Mouse (Mus musculus): ENCODE data around the gene Kcnq2. TPM values are rescaled to one million over a fixed set of nuclear protein-coding genes. Genes with fewer than 3 reads are reported as not detected.
A peak's percentile ranks its signal among the peaks of the same experiment; 100 is the strongest.

Kcnq2 gene
- polyA plus RNA-seq, 1 experiment from 2014 or later = 30.7 TPM

DNA sequence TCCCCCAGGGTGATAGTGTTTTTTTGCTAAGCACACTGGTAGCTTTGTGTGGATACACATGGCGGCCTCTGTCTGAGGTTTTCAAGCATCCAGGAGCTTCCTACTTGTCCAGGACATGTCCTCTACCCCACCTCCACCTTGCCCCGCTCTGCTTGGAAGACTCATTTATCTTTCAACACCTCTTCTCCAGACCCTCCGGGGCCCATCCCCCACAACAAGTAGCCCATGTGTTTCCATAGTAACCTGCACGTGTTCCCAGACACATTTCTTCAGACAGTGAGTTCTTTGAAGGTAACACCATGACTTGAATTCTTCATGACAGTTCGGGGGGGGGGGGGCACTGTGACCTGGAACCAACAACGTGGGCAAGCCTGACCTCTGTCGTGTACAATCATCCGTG is 77.8 kb downstream of the Kcnq2 start:
- WGBS = 50% methylated on average over 8 of the region's 8 CpGs
- H3K27ac ChIP-seq (replicated peaks) = no peak overlapping the region; the same call in 1 of the 2 replicates
- H3K9me3 ChIP-seq = no peaks in the 10 kb centered on the region
- H3K36me3 ChIP-seq = no peaks in the 10 kb centered on the region
- no peak overlapping the region for H3K9ac ChIP-seq (replicated peaks)
- peaks cover 22% of the 10 kb centered on the region for H3K4me1 ChIP-seq
- H3K4me2 ChIP-seq (replicated peaks) = no peak overlapping the region
- H3K27me3 ChIP-seq = peaks cover 17% of the 10 kb centered on the region; the same call in 1 of the 2 replicates
- H3K4me3 ChIP-seq = no peak overlapping the region
- ATAC-seq (ENCODE audit: low FRiP score, low read depth) = no peak

DNA sequence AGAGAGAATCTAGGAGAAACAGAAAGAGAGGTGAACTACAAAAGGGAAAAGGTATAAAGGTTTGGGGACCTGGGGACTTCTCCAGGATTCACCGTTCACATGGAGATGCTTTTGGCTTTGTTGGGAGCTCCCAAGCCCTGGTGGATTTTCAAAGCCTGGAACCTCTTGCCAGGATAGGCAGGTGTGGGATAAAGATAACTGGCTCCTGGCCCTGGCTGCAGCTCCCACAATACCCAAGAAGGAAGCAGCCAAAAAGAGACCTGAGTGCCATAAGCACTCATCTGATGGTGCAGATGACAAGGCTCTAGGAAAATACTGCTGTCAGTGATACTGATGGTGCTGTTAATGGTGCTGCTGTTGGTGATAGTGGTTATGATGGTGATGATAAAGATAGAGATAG is 82.9 kb downstream of the Kcnq2 start:
- Histone ChIP-seq H3K27me3 (0 out of 2 replicates have a peak, but pooled peaks cover 14% of the 10 kb centered on the region), H3K9ac (replicated peaks) (no peak overlapping the region), H3K4me1 (peaks cover 5% of the 10 kb centered on the region), H3K36me3 (no peaks in the 10 kb centered on the region), H3K9me3 (no peaks in the 10 kb centered on the region), H3K27ac (replicated peaks) (no peak overlapping the region), H3K4me2 (replicated peaks) (no peak overlapping the region), H3K4me3 (no peak overlapping the region)
- no peak for ATAC-seq (ENCODE audit: low FRiP score, low read depth)
- 84% methylated on average over 1 of the region's 1 CpGs for WGBS

DNA sequence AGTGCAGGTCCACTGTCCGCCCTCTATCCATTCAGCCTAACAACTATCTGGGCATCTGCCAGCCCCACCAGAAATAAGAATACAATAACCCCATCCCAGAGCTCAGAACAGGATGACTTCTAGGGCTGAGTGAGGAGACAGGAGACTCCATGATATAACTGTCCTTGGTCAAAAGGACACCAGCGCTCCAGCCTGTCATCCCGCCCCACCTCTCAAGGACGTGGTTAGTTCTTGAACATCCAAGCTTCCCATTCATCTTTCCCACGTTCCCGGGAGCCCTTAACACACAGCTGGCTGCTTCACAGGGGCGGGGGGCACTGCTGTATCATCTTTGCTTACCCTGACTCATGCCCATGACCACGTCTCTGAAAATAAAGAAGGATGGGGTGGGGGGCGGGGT is 86.1 kb downstream of the Kcnq2 start:
- H3K9me3 ChIP-seq = no peaks in the 10 kb centered on the region
- 85% methylated on average over 9 of the region's 9 CpGs for WGBS

DNA sequence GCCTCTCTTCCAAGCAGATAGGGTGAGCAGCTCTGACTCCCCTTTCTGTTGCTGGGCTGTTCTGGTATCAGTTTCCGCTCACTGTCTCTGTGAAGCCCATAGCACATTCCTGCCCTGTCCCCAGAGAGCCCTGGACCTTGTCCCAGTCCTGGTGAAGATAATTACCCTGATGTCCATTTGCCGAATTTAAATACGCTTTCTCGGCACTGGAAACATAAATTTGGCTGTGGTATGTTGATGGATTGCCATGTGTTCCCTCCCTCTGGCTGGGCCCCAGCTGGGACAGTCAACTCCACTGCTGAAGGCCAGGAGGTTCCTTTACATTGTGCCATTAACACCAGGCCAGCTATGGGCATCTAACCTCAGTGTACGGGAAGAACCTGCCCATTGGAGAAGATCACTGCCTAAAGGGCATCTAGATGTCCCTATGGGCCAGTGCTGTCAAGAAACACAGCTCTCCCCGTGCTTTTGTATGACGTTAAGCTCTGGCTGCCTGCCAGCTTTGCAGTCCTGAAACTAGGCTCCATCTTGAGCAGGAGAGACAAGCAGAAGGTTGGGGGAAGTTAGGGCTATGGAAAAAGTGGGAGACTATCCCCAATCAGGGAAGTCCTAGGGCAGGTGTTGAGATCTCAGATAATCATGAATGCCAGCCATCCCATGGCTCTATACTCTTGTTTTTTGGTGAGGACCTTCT is 86.7 kb downstream of the Kcnq2 start:
- 0 out of 2 replicates have a peak, but pooled peaks cover 14% of the 10 kb centered on the region for H3K27me3 ChIP-seq
- WGBS = 77% methylated on average over 7 of the region's 7 CpGs
- no peak for ATAC-seq (ENCODE audit: low FRiP score, low read depth)

More for the DNA sequence above, 86.1 kb downstream of the Kcnq2 start:
- no peak for ATAC-seq (ENCODE audit: low FRiP score, low read depth)
- Histone ChIP-seq H3K27me3 (0 out of 2 replicates have a peak, but pooled peaks cover 14% of the 10 kb centered on the region), H3K36me3 (no peaks in the 10 kb centered on the region), H3K4me1 (peaks cover 6% of the 10 kb centered on the region), H3K4me3 (no peak overlapping the region), H3K9ac (replicated peaks) (no peak overlapping the region), H3K4me2 (replicated peaks) (no peak overlapping the region), H3K27ac (replicated peaks) (no peak overlapping the region)

DNA sequence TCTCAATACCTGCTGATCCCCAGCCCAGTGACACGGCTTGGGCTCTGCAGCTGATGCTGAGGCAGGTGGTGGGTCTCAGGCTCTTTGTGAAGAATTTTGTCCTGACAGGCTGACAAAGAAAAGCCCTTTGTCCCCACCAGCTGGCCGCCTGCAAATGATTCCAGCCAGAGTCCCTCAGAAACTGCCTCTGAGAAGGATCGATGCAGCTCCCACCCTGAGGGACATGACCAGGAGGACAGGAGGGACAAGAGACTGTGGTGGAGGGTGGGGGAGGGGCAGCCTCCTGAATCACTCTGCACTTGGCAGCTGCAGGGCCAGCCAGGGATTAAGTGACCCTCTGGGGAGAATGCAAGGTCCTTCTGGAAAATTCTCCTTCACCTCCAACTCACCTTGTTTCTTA is 91.1 kb downstream of the Kcnq2 start:
- Histone ChIP-seq H3K4me3 (no peak overlapping the region), H3K27ac (replicated peaks) (peak overlapping the region; percentile 80), H3K9me3 (no peaks in the 10 kb centered on the region), H3K9ac (replicated peaks) (no peak overlapping the region), H3K27me3 (peaks cover 21% of the 10 kb centered on the region), H3K4me2 (replicated peaks) (no peak overlapping the region), H3K4me1 (peaks cover 40% of the 10 kb centered on the region), H3K36me3 (no peaks in the 10 kb centered on the region)
- 0% methylated on average over 3 of the region's 3 CpGs for WGBS
- ATAC-seq (ENCODE audit: low FRiP score, low read depth) = peak; percentile 57; the same call in 1 of the 2 replicates

More for the DNA sequence above, 86.7 kb downstream of the Kcnq2 start:
- no peaks in the 10 kb centered on the region for H3K9me3 ChIP-seq
- no peak overlapping the region for H3K4me3 ChIP-seq
- H3K27ac ChIP-seq (replicated peaks) = no peak overlapping the region
- H3K4me2 ChIP-seq (replicated peaks) = no peak overlapping the region
- no peaks in the 10 kb centered on the region for H3K36me3 ChIP-seq
- no peak overlapping the region for H3K9ac ChIP-seq (replicated peaks)
- peaks cover 12% of the 10 kb centered on the region for H3K4me1 ChIP-seq

DNA sequence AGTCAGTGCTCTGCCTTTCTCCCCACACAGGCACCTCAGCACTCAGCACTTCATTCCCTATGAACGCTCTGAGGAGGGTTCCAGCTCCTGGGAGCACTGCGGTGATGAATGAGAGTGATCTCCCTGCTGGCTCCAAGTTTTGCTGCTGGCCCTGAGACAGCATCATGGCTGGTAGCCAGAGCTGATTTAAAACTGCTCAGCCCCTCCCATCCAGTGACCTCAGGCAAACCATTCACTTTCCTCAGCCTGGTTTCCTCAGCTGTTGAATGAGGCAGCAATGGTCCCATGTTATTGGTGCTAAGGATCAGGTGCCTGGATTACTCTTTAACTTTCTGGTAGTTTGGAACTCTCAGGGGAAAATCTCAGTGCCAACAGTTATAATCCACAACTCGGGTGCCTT is 91.7 kb downstream of the Kcnq2 start, which contains the start of gene Chrna4:
Gene Chrna4, minus strand, starts transcription at position 110 of the 400 bp plus-strand sequence.
- H3K9ac ChIP-seq (replicated peaks) = no peak within 1 kb of the TSS
- no peak within 1 kb of the TSS for H3K4me3 ChIP-seq
- peaks cover 44% of the 10 kb centered on the region for H3K4me1 ChIP-seq
- 53% methylated on average over 3 of the region's 3 CpGs for WGBS
- H3K36me3 ChIP-seq = no peaks in the 10 kb centered on the region
- no peaks in the 10 kb centered on the region for H3K9me3 ChIP-seq
- H3K27ac ChIP-seq (replicated peaks) = peak within 1 kb of the TSS; percentile 80
- H3K27me3 ChIP-seq = peaks cover 25% of the 10 kb centered on the region
- H3K4me2 ChIP-seq (replicated peaks) = 0 out of 2 replicates have a peak within 1 kb of the TSS, but pooled peaks have one; percentile 9
- ATAC-seq (ENCODE audit: low FRiP score, low read depth) = no peak

DNA sequence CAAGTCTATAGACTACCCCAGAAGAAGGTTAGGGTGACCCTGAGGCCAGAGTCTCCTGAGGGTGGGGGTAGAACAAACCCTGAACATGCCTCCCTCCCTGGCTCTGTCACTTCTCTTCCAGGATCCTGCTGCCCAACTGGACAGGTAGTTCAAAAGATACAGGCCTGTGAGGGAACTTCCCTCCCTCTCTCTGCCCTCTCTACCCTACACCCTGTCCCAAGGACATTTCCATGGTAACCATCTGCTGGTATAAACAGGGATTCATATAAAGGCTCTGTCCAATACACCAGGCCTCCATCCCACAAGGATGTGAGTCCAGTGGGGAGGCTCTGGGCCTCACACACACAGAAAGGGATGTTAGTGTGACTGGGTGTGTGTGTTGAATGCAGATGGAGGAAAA is 92.7 kb downstream of the Kcnq2 start:
- peaks cover 52% of the 10 kb centered on the region for H3K4me1 ChIP-seq
- peak; percentile 50; the same call in 1 of the 2 replicates for ATAC-seq (ENCODE audit: low FRiP score, low read depth)

DNA sequence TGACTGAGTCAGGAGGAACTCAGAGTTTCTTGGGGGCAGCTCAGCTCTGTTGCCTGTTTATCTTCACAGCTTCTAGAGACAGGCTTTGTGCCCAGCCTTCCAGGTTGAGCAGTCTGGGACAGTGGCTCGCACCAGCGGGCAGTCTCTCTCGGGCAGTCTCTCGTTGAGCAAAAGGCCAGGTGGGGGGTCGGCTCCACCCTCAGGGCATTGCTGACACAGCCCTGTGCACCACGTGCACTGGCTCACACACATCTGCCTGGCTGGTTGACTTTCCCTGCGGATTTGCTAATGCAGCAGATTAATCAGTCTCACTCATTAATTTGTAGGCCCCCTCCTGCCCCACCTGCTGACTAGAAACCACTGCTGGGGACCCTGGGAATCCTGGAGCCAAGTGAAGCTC is 93.2 kb downstream of the Kcnq2 start:
- H3K9me3 ChIP-seq = no peaks in the 10 kb centered on the region
- WGBS = 3% methylated on average over 7 of the region's 7 CpGs
- H3K4me1 ChIP-seq = peaks cover 54% of the 10 kb centered on the region
- H3K27me3 ChIP-seq = peaks cover 40% of the 10 kb centered on the region
- no peak overlapping the region for H3K9ac ChIP-seq (replicated peaks)
- peak overlapping the region; percentile 80 for H3K27ac ChIP-seq (replicated peaks)
- H3K4me3 ChIP-seq = no peak overlapping the region
- H3K36me3 ChIP-seq = no peaks in the 10 kb centered on the region
- ATAC-seq (ENCODE audit: low FRiP score, low read depth) = peak; percentile 32
- 0 out of 2 replicates have a peak overlapping the region, but pooled peaks have one; percentile 9 for H3K4me2 ChIP-seq (replicated peaks)

More for the DNA sequence above, 92.7 kb downstream of the Kcnq2 start:
- Histone ChIP-seq H3K4me3 (no peak overlapping the region), H3K4me2 (replicated peaks) (0 out of 2 replicates have a peak overlapping the region, but pooled peaks have one; percentile 9), H3K9me3 (no peaks in the 10 kb centered on the region), H3K9ac (replicated peaks) (no peak overlapping the region), H3K27ac (replicated peaks) (peak overlapping the region; percentile 80), H3K36me3 (no peaks in the 10 kb centered on the region), H3K27me3 (peaks cover 36% of the 10 kb centered on the region)

DNA sequence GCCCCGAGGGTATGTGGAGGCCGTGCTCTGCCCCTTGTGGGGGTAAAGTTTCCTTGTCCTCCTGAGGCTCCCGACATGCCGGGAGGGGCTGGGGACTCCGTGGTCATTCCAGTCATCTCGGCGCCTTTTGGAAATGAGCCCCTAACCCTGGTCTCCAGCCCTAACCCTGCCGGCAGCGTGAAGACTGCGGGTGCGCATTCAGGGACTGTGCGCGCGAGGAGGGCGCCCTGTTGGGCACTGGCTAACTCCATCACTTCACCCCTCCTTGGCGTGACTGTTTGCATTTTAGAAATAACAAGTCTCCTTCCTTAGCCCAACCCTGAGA is 95.8 kb downstream of the Kcnq2 start:
- Histone ChIP-seq H3K4me2 (replicated peaks) (peak overlapping the region; percentile 80), H3K4me3 (peak overlapping the region; percentile 73), H3K36me3 (no peaks in the 10 kb centered on the region), H3K9me3 (no peaks in the 10 kb centered on the region), H3K9ac (replicated peaks) (peak overlapping the region; percentile 84), H3K27ac (replicated peaks) (peak overlapping the region; percentile 58), H3K4me1 (peaks cover 52% of the 10 kb centered on the region), H3K27me3 (peaks cover 42% of the 10 kb centered on the region)
- ATAC-seq (ENCODE audit: low FRiP score, low read depth) = peak; percentile 9; the same call in 1 of the 2 replicates
- under 1% methylated on average over 16 of the region's 16 CpGs for WGBS

DNA sequence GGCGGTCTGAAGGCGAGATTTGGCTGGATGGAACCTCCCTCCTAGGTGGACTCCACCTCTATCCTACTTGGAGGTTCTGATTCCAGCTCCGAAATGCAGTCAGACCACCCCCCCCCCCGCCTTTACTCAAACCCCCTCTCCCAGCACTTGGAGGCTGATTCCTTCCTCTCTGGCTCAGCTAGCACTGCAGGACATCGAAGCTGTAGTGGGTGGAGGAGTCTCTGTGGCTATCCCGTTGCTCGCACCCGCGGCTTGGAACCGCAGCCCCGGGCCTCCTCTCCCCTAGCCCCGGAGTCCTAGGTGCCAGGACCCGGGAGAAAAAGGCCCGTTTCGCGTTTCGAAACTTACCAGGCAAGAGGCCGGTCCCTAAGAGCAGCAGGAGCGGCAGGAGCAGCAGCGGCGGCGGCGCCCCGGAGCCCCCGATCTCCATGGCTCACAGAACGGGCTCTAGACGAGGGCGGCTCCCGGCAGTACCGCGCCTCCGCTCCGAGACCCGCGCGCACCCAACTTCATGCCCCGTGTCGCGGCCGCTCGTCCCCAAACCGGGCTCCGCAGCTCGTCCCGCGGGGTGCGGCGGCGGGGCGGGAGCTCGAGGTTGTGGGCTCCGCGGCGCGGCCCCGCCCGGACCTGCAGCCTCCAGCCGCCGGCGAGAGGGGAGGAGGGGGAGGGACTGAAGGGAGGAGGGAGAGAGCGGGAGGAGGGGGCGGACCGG is 96.3 kb downstream of the Kcnq2 start:
- peaks cover 46% of the 10 kb centered on the region for H3K4me1 ChIP-seq
- H3K4me2 ChIP-seq (replicated peaks) = peak overlapping the region; percentile 80
- WGBS = under 1% methylated on average over 57 of the region's 63 CpGs

DNA sequence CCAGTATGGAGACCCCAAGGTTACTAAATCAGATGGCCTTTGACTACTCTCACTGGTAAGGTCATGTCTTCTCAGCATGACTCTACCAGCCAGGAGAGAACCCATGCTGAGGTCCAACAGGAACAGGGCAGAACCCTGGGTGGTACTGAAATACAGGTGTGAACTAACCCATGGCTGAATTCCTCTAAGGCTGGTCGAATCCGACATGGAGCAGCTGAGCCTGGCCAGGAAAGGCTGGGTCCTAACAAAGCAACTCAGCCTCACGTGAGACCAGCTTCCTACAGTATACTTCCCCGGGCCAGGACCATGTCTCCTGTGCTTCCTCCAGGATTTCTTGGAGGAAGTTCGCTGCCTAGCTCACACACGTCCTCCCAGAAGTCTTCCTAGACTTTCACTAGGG is 98.5 kb downstream of the Kcnq2 start:
- H3K36me3 ChIP-seq = 0 out of 2 replicates have a peak, but pooled peaks cover 12% of the 10 kb centered on the region
- no peak overlapping the region for H3K27ac ChIP-seq (replicated peaks)
- H3K4me1 ChIP-seq = peaks cover 24% of the 10 kb centered on the region
- 77% methylated on average over 6 of the region's 6 CpGs for WGBS
- no peak for ATAC-seq (ENCODE audit: low FRiP score, low read depth)
- no peak overlapping the region for H3K4me3 ChIP-seq
- H3K9me3 ChIP-seq = no peaks in the 10 kb centered on the region
- H3K9ac ChIP-seq (replicated peaks) = no peak overlapping the region
- peaks cover 42% of the 10 kb centered on the region for H3K27me3 ChIP-seq
- 0 out of 2 replicates have a peak overlapping the region, but pooled peaks have one; percentile 80 for H3K4me2 ChIP-seq (replicated peaks)

More for the DNA sequence above, 96.3 kb downstream of the Kcnq2 start:
- Histone ChIP-seq H3K9me3 (no peaks in the 10 kb centered on the region), H3K9ac (replicated peaks) (peak overlapping the region; percentile 84), H3K36me3 (0 out of 2 replicates have a peak, but pooled peaks cover 2% of the 10 kb centered on the region), H3K27me3 (peaks cover 42% of the 10 kb centered on the region), H3K4me3 (peak overlapping the region; percentile 73), H3K27ac (replicated peaks) (peak overlapping the region; percentile 58)
- ATAC-seq (ENCODE audit: low FRiP score, low read depth) = peak; percentile 44; the same call in 1 of the 2 replicates

DNA sequence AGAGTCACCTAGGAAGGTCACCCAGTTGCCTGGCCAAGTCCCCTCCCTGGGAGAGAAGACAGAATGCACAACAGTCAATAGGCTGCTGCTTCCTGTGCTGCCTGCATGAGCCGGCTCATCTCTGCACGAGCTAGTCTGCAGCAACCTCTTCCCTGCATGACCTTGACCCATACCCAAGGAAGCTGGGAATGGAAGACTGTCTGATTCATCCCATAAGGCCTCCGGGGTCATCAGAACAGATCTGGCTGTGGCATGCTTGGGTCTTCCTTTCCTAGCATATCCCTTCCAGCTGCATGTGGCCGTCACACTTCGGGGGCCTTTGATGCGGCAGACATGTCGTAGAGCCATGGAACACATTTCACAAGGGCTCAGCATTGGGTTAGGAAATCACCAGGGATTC is 99.9 kb downstream of the Kcnq2 start:
- Histone ChIP-seq H3K4me3 (no peak overlapping the region), H3K27me3 (peaks cover 32% of the 10 kb centered on the region), H3K9ac (replicated peaks) (no peak overlapping the region), H3K4me2 (replicated peaks) (no peak overlapping the region), H3K36me3 (0 out of 2 replicates have a peak, but pooled peaks cover 17% of the 10 kb centered on the region), H3K9me3 (no peaks in the 10 kb centered on the region), H3K27ac (replicated peaks) (no peak overlapping the region), H3K4me1 (peaks cover 22% of the 10 kb centered on the region)
- no peak for ATAC-seq (ENCODE audit: low FRiP score, low read depth)
- 83% methylated on average over 7 of the region's 7 CpGs for WGBS

All from midbrain, embryonic 12.5 days (tissue).